ENCODE assay signal across 21 mouse cellular contexts in genomic region chr6:88493712-88494111, GRCm38 (mm10). TPM values are rescaled to one million over a fixed set of nuclear protein-coding genes. Genes with fewer than 3 reads are reported as not detected.
DNase-seq lines count a peak whose midpoint lies in the region; ATAC-seq and TF ChIP-seq lines count a peak whose summit lies in the region.
"Had no signal": no experiment of that assay in that cellular context is flagged by ENCODE, and none has a peak within 500 bp of the region (broad histone marks: within the 10 kb centered on the region; RNA-seq: fewer than 3 reads in every experiment).

No protein-coding gene starts in this region.

- H3K4me3 ChIP-seq in hindbrain, postnatal 0 days (ENCODE audit: low read length): no peak overlapping the region
- no peak overlapping the region for H3K4me3 ChIP-seq in hindbrain, embryonic 11.5 days (ENCODE audit: low read depth, low read length)
- H3K4me3 ChIP-seq in midbrain, postnatal 0 days (ENCODE audit: low read depth, low read length): no peak overlapping the region
- H3K4me3 ChIP-seq in midbrain, embryonic 10.5 days: no peak overlapping the region
- H3K4me3 ChIP-seq: embryonic facial prominence, embryonic 13.5 days; embryonic facial prominence, embryonic 15.5 days; erythroblast, embryonic 14.5 days; forebrain, embryonic 10.5 days; forebrain, embryonic 12.5 days had no signal

- no peaks in the 10 kb centered on the region for H3K9me3 ChIP-seq in hindbrain, postnatal 0 days (ENCODE audit: low read length)
- no peaks in the 10 kb centered on the region for H3K9me3 ChIP-seq in hindbrain, embryonic 11.5 days (ENCODE audit: control insufficient read depth, low read length)
- no peaks in the 10 kb centered on the region for H3K9me3 ChIP-seq in midbrain, postnatal 0 days (ENCODE audit: low read length)
- H3K9me3 ChIP-seq in midbrain, embryonic 10.5 days (replicated peaks): no peaks in the 10 kb centered on the region
- H3K9me3 ChIP-seq: embryonic facial prominence, embryonic 13.5 days; embryonic facial prominence, embryonic 15.5 days; forebrain, embryonic 10.5 days; forebrain, embryonic 12.5 days had no signal

- H3K4me2 ChIP-seq in hindbrain, postnatal 0 days (ENCODE audit: low read depth, low read length): no peak overlapping the region
- no peak overlapping the region for H3K4me2 ChIP-seq in hindbrain, embryonic 11.5 days (replicated peaks; ENCODE audit: low read depth, low read length)
- no peak overlapping the region for H3K4me2 ChIP-seq in midbrain, postnatal 0 days (ENCODE audit: low read depth, low read length, poor library complexity, severe bottlenecking)
- H3K4me2 ChIP-seq: embryonic facial prominence, embryonic 13.5 days; embryonic facial prominence, embryonic 15.5 days; forebrain, embryonic 12.5 days had no signal

- no peaks in the 10 kb centered on the region for H3K27me3 ChIP-seq in hindbrain, postnatal 0 days (ENCODE audit: insufficient read depth, low read length)
- no peaks in the 10 kb centered on the region for H3K27me3 ChIP-seq in hindbrain, embryonic 11.5 days (ENCODE audit: control insufficient read depth, insufficient read depth, low read length)
- no peaks in the 10 kb centered on the region for H3K27me3 ChIP-seq in midbrain, postnatal 0 days (ENCODE audit: insufficient read depth, low read length)
- peaks cover 3% of the 10 kb centered on the region for H3K27me3 ChIP-seq in midbrain, embryonic 10.5 days (ENCODE audit: low read depth, poor library complexity, severe bottlenecking)
- H3K27me3 ChIP-seq: embryonic facial prominence, embryonic 13.5 days; embryonic facial prominence, embryonic 15.5 days; forebrain, embryonic 12.5 days had no signal

- peak; percentile 36 for DNase-seq in cerebellum, adult 9-10 months
- no peak for DNase-seq in cerebellum, adult 8-10 months
- DNase-seq in hindbrain, postnatal 0 days (ENCODE audit: low spot score): peak; percentile 48
- no peak for DNase-seq in hindbrain, embryonic 11.5 days (ENCODE audit: low spot score)
- DNase-seq in midbrain, postnatal 0 days (ENCODE audit: low spot score): peak; percentile 36
- no peak for DNase-seq in midbrain, embryonic 10.5 days (ENCODE audit: low spot score)
- peak; percentile 25 for DNase-seq in NIH3T3 (ENCODE audit: low read depth)
- DNase-seq in lung, postnatal 4 days: no peak
- DNase-seq: adrenal gland, adult 2 months; adrenal gland, postnatal 10 days; adrenal gland, postnatal 25 days; cerebellum, adult 18-20 months; cerebellum, postnatal 36 days; embryo, embryonic 11 days had no signal

- H3K27ac ChIP-seq in hindbrain, postnatal 0 days: no peak overlapping the region
- no peak overlapping the region for H3K27ac ChIP-seq in hindbrain, embryonic 11.5 days (ENCODE audit: low read depth, low read length)
- H3K27ac ChIP-seq in midbrain, postnatal 0 days (ENCODE audit: low read depth, low read length): no peak overlapping the region
- no peak overlapping the region for H3K27ac ChIP-seq in midbrain, embryonic 10.5 days (replicated peaks)
- H3K27ac ChIP-seq: embryonic facial prominence, embryonic 13.5 days; embryonic facial prominence, embryonic 15.5 days; forebrain, embryonic 10.5 days; forebrain, embryonic 12.5 days had no signal

- 61% methylated on average over 6 of the region's 6 CpGs for WGBS in hindbrain, postnatal 0 days
- 97% methylated on average over 6 of the region's 6 CpGs for WGBS in hindbrain, embryonic 11.5 days
- 85% methylated on average over 6 of the region's 6 CpGs for WGBS in midbrain, postnatal 0 days
- 95% methylated on average over 6 of the region's 6 CpGs for WGBS in midbrain, embryonic 10.5 days

- TF ChIP-seq CTCF in hindbrain, postnatal 0 days (IDR thresholded peaks at IDR 0.05; ENCODE audit: low read depth): no peak
- no peak for TF ChIP-seq CTCF in midbrain, postnatal 0 days (IDR thresholded peaks at IDR 0.05)

- H3K36me3 ChIP-seq in hindbrain, postnatal 0 days (ENCODE audit: insufficient read depth, low read length): peaks cover 8% of the 10 kb centered on the region; the same call in 1 of the 2 replicates
- peaks cover 2% of the 10 kb centered on the region; the same call in 1 of the 2 replicates for H3K36me3 ChIP-seq in hindbrain, embryonic 11.5 days (ENCODE audit: control insufficient read depth, insufficient read depth, low read length)
- H3K36me3 ChIP-seq in midbrain, postnatal 0 days (ENCODE audit: insufficient read depth, low read length): peaks cover 28% of the 10 kb centered on the region
- peaks cover 82% of the 10 kb centered on the region for H3K36me3 ChIP-seq in midbrain, embryonic 10.5 days

- H3K4me1 ChIP-seq in hindbrain, postnatal 0 days (ENCODE audit: insufficient read depth, low read length): no peaks in the 10 kb centered on the region
- no peaks in the 10 kb centered on the region for H3K4me1 ChIP-seq in hindbrain, embryonic 11.5 days (replicated peaks; ENCODE audit: control insufficient read depth, insufficient read depth, low read length)
- no peaks in the 10 kb centered on the region for H3K4me1 ChIP-seq in midbrain, postnatal 0 days (ENCODE audit: insufficient read depth, low read length)
- H3K4me1 ChIP-seq in midbrain, embryonic 10.5 days: no peaks in the 10 kb centered on the region
- H3K4me1 ChIP-seq: embryonic facial prominence, embryonic 13.5 days; embryonic facial prominence, embryonic 15.5 days; forebrain, embryonic 10.5 days; forebrain, embryonic 12.5 days had no signal

- no peak for ATAC-seq in hindbrain, postnatal 0 days
- no peak for ATAC-seq in hindbrain, embryonic 11.5 days (ENCODE audit: low FRiP score)
- ATAC-seq in midbrain, postnatal 0 days (ENCODE audit: low FRiP score): no peak
- ATAC-seq: forebrain, embryonic 14.5 days; forebrain, embryonic 16.5 days had no signal

- no peak overlapping the region for H3K9ac ChIP-seq in hindbrain, postnatal 0 days (replicated peaks; ENCODE audit: low read length)
- no peak overlapping the region for H3K9ac ChIP-seq in hindbrain, embryonic 11.5 days (ENCODE audit: low read depth, low read length)
- H3K9ac ChIP-seq in midbrain, postnatal 0 days (replicated peaks; ENCODE audit: low read length, poor library complexity, severe bottlenecking): no peak overlapping the region
- H3K9ac ChIP-seq: embryonic facial prominence, embryonic 13.5 days; embryonic facial prominence, embryonic 15.5 days; forebrain, embryonic 12.5 days had no signal

RNA-seq across cellular contexts. Expression of gene Sec61a1, which starts 25.0 kb away (rescaled TPM):
- 183 and 201 TPM in 2 replicates for total RNA-seq in hindbrain, postnatal 0 days (2014; rRNA removed)
- polyA plus RNA-seq in hindbrain, postnatal 0 days (2015; fragmentation: Nextera tagmentation; extraction: Ambion mirVana): 129 and 133 TPM in 2 replicates
- polyA plus RNA-seq in hindbrain, embryonic 11.5 days (2014; fragmentation: Nextera tagmentation; extraction: Ambion mirVana): 139 and 164 TPM in 2 replicates
- total RNA-seq in midbrain, postnatal 0 days (2014; rRNA removed): 192 and 199 TPM in 2 replicates
- 131 TPM in 2 replicates for polyA plus RNA-seq in midbrain, postnatal 0 days (2015; fragmentation: Nextera tagmentation; extraction: Ambion mirVana)
- 208 and 215 TPM in 2 replicates for polyA plus RNA-seq in midbrain, embryonic 10.5 days (2016; fragmentation: Nextera tagmentation; extraction: Ambion mirVana)

RNA-seq across cellular contexts. Expression of gene Ruvbl1, which starts 28.5 kb away (rescaled TPM):
- total RNA-seq in hindbrain, postnatal 0 days (2014; rRNA removed): 31.2 and 42.5 TPM in 2 replicates
- polyA plus RNA-seq in hindbrain, postnatal 0 days (2015; fragmentation: Nextera tagmentation; extraction: Ambion mirVana): 74.0 and 74.6 TPM in 2 replicates
- polyA plus RNA-seq in hindbrain, embryonic 11.5 days (2014; fragmentation: Nextera tagmentation; extraction: Ambion mirVana): 149 and 163 TPM in 2 replicates
- total RNA-seq in midbrain, postnatal 0 days (2014; rRNA removed): 34.5 and 42.9 TPM in 2 replicates
- 67.6 and 73.5 TPM in 2 replicates for polyA plus RNA-seq in midbrain, postnatal 0 days (2015; fragmentation: Nextera tagmentation; extraction: Ambion mirVana)
- 180 and 192 TPM in 2 replicates for polyA plus RNA-seq in midbrain, embryonic 10.5 days (2016; fragmentation: Nextera tagmentation; extraction: Ambion mirVana)

RNA-seq across cellular contexts. Expression of gene Eefsec, which starts 47.4 kb away (rescaled TPM):
- total RNA-seq in hindbrain, postnatal 0 days (2014; rRNA removed): 20.6 and 28.6 TPM in 2 replicates
- 25.6 and 27.9 TPM in 2 replicates for polyA plus RNA-seq in hindbrain, postnatal 0 days (2015; fragmentation: Nextera tagmentation; extraction: Ambion mirVana)
- polyA plus RNA-seq in hindbrain, embryonic 11.5 days (2014; fragmentation: Nextera tagmentation; extraction: Ambion mirVana): 34.9 and 41.9 TPM in 2 replicates
- total RNA-seq in midbrain, postnatal 0 days (2014; rRNA removed): 23.7 and 26.8 TPM in 2 replicates
- 24.4 and 27.8 TPM in 2 replicates for polyA plus RNA-seq in midbrain, postnatal 0 days (2015; fragmentation: Nextera tagmentation; extraction: Ambion mirVana)
- 41.8 and 44.3 TPM in 2 replicates for polyA plus RNA-seq in midbrain, embryonic 10.5 days (2016; fragmentation: Nextera tagmentation; extraction: Ambion mirVana)

Comparison
In these comparisons a context has a peak if more than half of its experiments do, and no peak if none do; other contexts are left out.
1. DNase-seq: peak in cerebellum, adult 9-10 months (single experiment), hindbrain, postnatal 0 days (single experiment), midbrain, postnatal 0 days (single experiment) and NIH3T3 (single experiment); none in cerebellum, adult 8-10 months (single experiment), hindbrain, embryonic 11.5 days (single experiment), midbrain, embryonic 10.5 days (single experiment) and lung, postnatal 4 days (0 of 2).